Mouse (Mus musculus): Measurements from ENCODE around the gene Tlnrd1. TPM values are rescaled to one million over a fixed set of nuclear protein-coding genes. Genes with fewer than 3 reads are reported as not detected.

The Tlnrd1 gene
- 31.5 TPM for polyA plus RNA-seq (2012; fragmentation: generic; extraction: Trizol)
- long read RNA-seq, experiment 1, full-length matches to known transcripts: 8 of 8 reads
- long read RNA-seq, experiment 1, partial matches to known transcripts: 0 of 8 reads
- long read RNA-seq, experiment 1, other reads (novel, unspliced or antisense): 0 of 8 reads
- long read RNA-seq, experiment 2, full-length matches to known transcripts: 160 of 160 reads
- long read RNA-seq, experiment 2, partial matches to known transcripts: 0 of 160 reads
- long read RNA-seq, experiment 2, other reads (novel, unspliced or antisense): 0 of 160 reads

DNA sequence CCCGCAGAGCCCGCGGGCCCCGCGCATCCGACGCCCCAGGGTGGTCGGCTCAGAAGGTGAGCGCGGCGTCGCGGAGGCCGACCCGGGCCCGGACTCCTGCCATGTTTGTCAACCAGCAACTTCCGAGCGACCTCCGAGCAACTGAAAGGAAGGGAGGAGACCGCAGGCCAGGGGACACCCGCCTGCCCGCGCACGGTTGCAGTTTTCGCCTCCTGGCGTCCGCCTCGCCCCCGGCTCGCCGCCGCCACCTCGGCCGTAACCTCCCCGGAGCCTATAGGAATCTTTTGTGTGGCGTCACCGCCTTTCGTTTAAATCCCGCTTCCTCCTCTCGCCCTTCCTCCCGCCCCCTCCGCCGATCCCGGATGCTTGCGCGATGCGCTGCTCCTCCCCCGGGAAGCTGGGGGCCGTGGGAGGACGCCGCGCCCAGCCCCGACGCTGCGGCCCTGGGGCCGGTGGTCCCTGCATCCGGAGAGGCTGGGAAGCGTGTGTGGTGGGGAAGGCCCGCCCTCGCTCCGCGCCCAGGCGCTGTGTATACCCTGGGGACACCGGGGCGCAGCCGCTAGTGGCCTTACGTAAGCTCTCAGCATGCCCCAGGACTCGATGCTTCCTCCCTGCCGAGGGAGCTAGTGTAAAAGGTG, at the start of gene Tlnrd1, which contains the start of gene Mesd:
Gene Tlnrd1 (minus strand): TSS at position 285 of the 638 bp plus-strand sequence.
Gene Mesd (plus strand): TSS at position 446 of the 638 bp plus-strand sequence.
- H3K36me3 ChIP-seq (ENCODE audit: control insufficient read depth, insufficient read depth): peaks cover 19% of the 10 kb centered on the region
- H3K79me3 ChIP-seq (ENCODE audit: low read depth): peaks cover 34% of the 10 kb centered on the region
- peak within 1 kb of the TSS; percentile 90 for H3ac ChIP-seq (ENCODE audit: control insufficient read depth, insufficient read length, low read depth)
- H3K79me2 ChIP-seq (ENCODE audit: control insufficient read depth, insufficient read depth): peaks cover 44% of the 10 kb centered on the region
- H3K4me3 ChIP-seq (ENCODE audit: insufficient read depth, poor library complexity, severe bottlenecking): peak within 1 kb of the TSS; percentile 53
- no peaks in the 10 kb centered on the region for H3K27me3 ChIP-seq (ENCODE audit: control insufficient read depth, insufficient read depth, insufficient read length)
- TF ChIP-seq MYOG (IDR thresholded peaks at IDR 0.05; ENCODE audit: control insufficient read depth, extremely low read depth, insufficient read length) (no peak), MAX (IDR thresholded peaks at IDR 0.05) (no peak), FOSL1 (IDR thresholded peaks at IDR 0.05; ENCODE audit: insufficient read depth, low read length, poor library complexity, severe bottlenecking) (no peak), MYOD1 (IDR thresholded peaks at IDR 0.05; ENCODE audit: control insufficient read depth, insufficient read length, low read depth) (no peak), CEBPB (IDR thresholded peaks at IDR 0.05; ENCODE audit: low read depth) (no peak), CTCF (IDR thresholded peaks at IDR 0.05; ENCODE audit: control insufficient read depth, insufficient read depth, insufficient read length) (no peak), USF1 (IDR thresholded peaks at IDR 0.05; ENCODE audit: low read depth) (no peak)

DNA sequence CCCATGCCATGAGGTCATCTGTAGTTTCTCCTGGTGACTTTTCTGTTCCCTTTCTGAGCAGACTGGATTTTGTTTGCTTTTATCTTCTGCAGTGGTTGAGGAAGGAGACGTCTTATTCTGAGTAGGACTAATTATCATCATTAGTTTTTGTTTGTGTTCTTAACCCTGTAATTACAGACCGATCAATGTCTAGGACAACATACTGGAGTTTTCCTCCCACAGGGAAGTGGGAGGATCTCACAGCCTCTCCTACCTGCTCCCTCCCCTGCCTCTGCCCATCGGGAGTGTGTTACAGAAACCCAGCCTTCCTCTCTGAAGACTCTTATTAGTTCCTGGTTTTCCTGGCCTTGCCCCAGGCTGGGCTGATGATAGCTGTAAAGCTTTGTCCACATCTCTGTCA, 37.5 kb upstream of the Tlnrd1 start:
- Histone ChIP-seq H3K4me3 (ENCODE audit: insufficient read depth, poor library complexity, severe bottlenecking) (no peak overlapping the region), H3K79me2 (ENCODE audit: control insufficient read depth, insufficient read depth) (no peaks in the 10 kb centered on the region), H3K36me3 (ENCODE audit: control insufficient read depth, insufficient read depth) (no peaks in the 10 kb centered on the region), H3K79me3 (ENCODE audit: low read depth) (no peaks in the 10 kb centered on the region), H3ac (ENCODE audit: control insufficient read depth, insufficient read length, low read depth) (no peak overlapping the region), H3K27me3 (ENCODE audit: control insufficient read depth, insufficient read depth, insufficient read length) (no peaks in the 10 kb centered on the region)
- TF ChIP-seq CEBPB (IDR thresholded peaks at IDR 0.05; ENCODE audit: low read depth) (no peak), MAX (IDR thresholded peaks at IDR 0.05) (no peak), USF1 (IDR thresholded peaks at IDR 0.05; ENCODE audit: low read depth) (no peak), MYOD1 (IDR thresholded peaks at IDR 0.05; ENCODE audit: control insufficient read depth, insufficient read length, low read depth) (no peak), MYOG (IDR thresholded peaks at IDR 0.05; ENCODE audit: control insufficient read depth, extremely low read depth, insufficient read length) (no peak), FOSL1 (IDR thresholded peaks at IDR 0.05; ENCODE audit: insufficient read depth, low read length, poor library complexity, severe bottlenecking) (no peak), CTCF (IDR thresholded peaks at IDR 0.05; ENCODE audit: control insufficient read depth, insufficient read depth, insufficient read length) (no peak)

DNA sequence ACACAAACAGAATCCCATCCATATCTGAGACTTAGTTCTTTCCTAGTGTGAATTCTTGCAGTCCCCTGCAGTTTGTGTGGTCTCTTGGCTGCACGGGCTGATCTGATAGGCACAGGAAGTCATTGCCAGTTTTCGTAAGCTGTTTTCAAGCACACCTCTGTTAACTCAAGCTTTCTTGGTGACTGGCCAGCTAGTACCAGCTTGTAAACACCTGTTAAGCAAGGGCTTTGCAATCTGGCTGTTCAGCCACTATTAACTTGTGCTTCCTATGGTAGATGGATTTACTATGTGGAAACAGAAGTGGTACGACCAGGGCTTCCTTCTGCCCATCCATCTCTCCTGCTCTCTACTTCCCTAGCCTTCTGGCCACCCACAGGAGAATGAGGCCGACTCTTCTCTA, 36.1 kb upstream of the Tlnrd1 start:
- H3K27me3 ChIP-seq (ENCODE audit: control insufficient read depth, insufficient read depth, insufficient read length): no peaks in the 10 kb centered on the region
- no peaks in the 10 kb centered on the region for H3K79me2 ChIP-seq (ENCODE audit: control insufficient read depth, insufficient read depth)
- H3K79me3 ChIP-seq (ENCODE audit: low read depth): no peaks in the 10 kb centered on the region
- H3K4me3 ChIP-seq (ENCODE audit: insufficient read depth, poor library complexity, severe bottlenecking): no peak overlapping the region
- no peaks in the 10 kb centered on the region for H3K36me3 ChIP-seq (ENCODE audit: control insufficient read depth, insufficient read depth)
- TF ChIP-seq USF1 (IDR thresholded peaks at IDR 0.05; ENCODE audit: low read depth) (no peak), CEBPB (IDR thresholded peaks at IDR 0.05; ENCODE audit: low read depth) (no peak), MAX (IDR thresholded peaks at IDR 0.05) (no peak), MYOD1 (IDR thresholded peaks at IDR 0.05; ENCODE audit: control insufficient read depth, insufficient read length, low read depth) (no peak), MYOG (IDR thresholded peaks at IDR 0.05; ENCODE audit: control insufficient read depth, extremely low read depth, insufficient read length) (no peak), FOSL1 (IDR thresholded peaks at IDR 0.05; ENCODE audit: insufficient read depth, low read length, poor library complexity, severe bottlenecking) (no peak), CTCF (IDR thresholded peaks at IDR 0.05; ENCODE audit: control insufficient read depth, insufficient read depth, insufficient read length) (no peak)
- H3ac ChIP-seq (ENCODE audit: control insufficient read depth, insufficient read length, low read depth): no peak overlapping the region

DNA sequence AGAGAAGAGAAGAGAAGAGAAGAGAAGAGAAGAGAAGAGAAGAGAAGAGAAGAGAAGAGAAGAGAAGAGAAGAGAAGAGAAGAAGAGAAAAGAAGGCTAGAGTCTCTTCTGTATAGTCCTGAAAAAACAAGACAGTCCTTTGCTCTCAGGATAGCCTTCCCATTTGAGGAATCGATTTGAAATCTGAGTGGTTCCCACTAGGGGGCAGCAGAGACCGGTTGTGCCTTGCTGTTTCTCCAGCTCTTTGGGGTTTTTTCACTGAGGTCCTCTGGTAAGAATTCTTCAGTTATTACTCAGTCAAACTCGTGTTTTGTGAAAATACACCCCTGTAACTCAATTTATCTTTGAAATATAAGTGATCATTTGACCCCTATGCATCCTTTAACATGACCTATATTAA, 30.5 kb upstream of the Tlnrd1 start:
- TF ChIP-seq CTCF (IDR thresholded peaks at IDR 0.05; ENCODE audit: control insufficient read depth, insufficient read depth, insufficient read length) (peak; percentile 17), MYOD1 (IDR thresholded peaks at IDR 0.05; ENCODE audit: control insufficient read depth, insufficient read length, low read depth) (no peak)
- no peak overlapping the region for H3ac ChIP-seq (ENCODE audit: control insufficient read depth, insufficient read length, low read depth)
- H3K79me2 ChIP-seq (ENCODE audit: control insufficient read depth, insufficient read depth): no peaks in the 10 kb centered on the region

DNA sequence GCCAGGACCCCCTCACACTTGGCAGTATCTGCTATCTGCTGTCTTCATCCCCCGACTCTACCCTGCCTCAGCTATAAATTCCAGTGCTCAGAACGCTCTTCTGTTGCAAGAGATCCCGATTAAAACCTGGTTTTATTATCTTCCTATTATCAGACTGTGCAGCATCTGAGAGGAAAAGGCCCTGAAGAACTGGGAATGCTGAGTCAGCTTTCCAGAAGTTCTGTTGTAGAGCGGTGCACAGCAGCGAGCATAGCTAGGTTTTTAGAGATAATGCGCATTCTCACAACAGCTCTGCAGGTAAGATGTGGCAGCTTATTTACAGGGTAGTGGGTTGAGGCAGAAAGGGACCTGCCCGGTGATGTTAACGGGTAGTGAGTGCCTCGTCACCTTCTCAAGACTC, 29.9 kb upstream of the Tlnrd1 start:
- H3K4me3 ChIP-seq (ENCODE audit: insufficient read depth, poor library complexity, severe bottlenecking): no peak overlapping the region
- TF ChIP-seq MYOD1 (IDR thresholded peaks at IDR 0.05; ENCODE audit: control insufficient read depth, insufficient read length, low read depth): no peak
- no peak for TF ChIP-seq MAX (IDR thresholded peaks at IDR 0.05)
- no peak for TF ChIP-seq USF1 (IDR thresholded peaks at IDR 0.05; ENCODE audit: low read depth)
- no peak for TF ChIP-seq FOSL1 (IDR thresholded peaks at IDR 0.05; ENCODE audit: insufficient read depth, low read length, poor library complexity, severe bottlenecking)
- no peak for TF ChIP-seq MYOG (IDR thresholded peaks at IDR 0.05; ENCODE audit: control insufficient read depth, extremely low read depth, insufficient read length)
- no peak for TF ChIP-seq CEBPB (IDR thresholded peaks at IDR 0.05; ENCODE audit: low read depth)
- no peak for TF ChIP-seq CTCF (IDR thresholded peaks at IDR 0.05; ENCODE audit: control insufficient read depth, insufficient read depth, insufficient read length)
- no peaks in the 10 kb centered on the region for H3K36me3 ChIP-seq (ENCODE audit: control insufficient read depth, insufficient read depth)
- H3ac ChIP-seq (ENCODE audit: control insufficient read depth, insufficient read length, low read depth): no peak overlapping the region
- H3K79me2 ChIP-seq (ENCODE audit: control insufficient read depth, insufficient read depth): no peaks in the 10 kb centered on the region
- no peaks in the 10 kb centered on the region for H3K79me3 ChIP-seq (ENCODE audit: low read depth)
- no peaks in the 10 kb centered on the region for H3K27me3 ChIP-seq (ENCODE audit: control insufficient read depth, insufficient read depth, insufficient read length)

More for the DNA sequence above, 30.5 kb upstream of the Tlnrd1 start:
- H3K36me3 ChIP-seq (ENCODE audit: control insufficient read depth, insufficient read depth): no peaks in the 10 kb centered on the region
- no peaks in the 10 kb centered on the region for H3K27me3 ChIP-seq (ENCODE audit: control insufficient read depth, insufficient read depth, insufficient read length)
- no peak overlapping the region for H3K4me3 ChIP-seq (ENCODE audit: insufficient read depth, poor library complexity, severe bottlenecking)
- no peaks in the 10 kb centered on the region for H3K79me3 ChIP-seq (ENCODE audit: low read depth)

Data from C2C12 (cell line).